Mouse (Mus musculus): ENCODE results near the gene Fam20a. TPM values are rescaled to one million over a fixed set of nuclear protein-coding genes. Genes with fewer than 3 reads are reported as not detected.

The Fam20a gene
- 4.8 and 5.1 TPM in 2 replicates for polyA plus RNA-seq (2015; fragmentation: Nextera tagmentation; extraction: Ambion mirVana)

DNA sequence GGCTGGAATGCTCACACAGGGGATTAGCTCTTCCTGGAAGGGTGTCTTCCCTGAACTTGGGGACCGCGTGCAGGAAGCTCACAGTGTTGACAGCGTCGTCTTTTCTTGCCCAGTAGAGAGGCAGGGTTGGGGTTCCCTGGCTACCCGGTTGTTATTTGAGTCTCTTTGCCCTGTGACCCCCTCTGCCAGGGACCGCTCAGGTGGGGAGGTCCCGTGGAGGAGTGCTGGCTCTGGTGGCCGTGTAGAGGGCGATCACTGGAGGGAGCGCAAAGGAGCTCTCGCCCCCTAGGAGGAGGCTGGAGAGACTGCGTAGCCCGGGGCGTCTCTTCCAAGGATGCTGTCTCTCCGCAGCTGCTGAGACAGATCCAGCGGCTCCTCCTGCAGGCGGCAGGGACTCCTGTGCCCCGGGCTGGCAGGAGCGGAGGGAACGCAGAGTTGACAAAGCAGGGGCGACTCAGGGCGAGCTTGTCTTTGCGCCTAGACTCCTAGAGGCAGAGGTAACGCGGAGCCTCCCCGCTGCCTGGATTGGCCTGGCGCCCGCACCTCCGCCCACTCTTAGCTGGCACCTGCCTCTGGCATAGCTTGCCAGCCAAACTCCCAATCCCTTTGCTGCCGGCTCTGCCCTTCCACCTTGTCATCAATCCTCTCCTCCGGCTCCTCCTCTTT is at the start of gene Fam20a:
Gene Fam20a (minus strand): TSS at position 499 of the 666 bp plus-strand sequence.
- ATAC-seq (ENCODE audit: insufficient number of reproducible peaks, insufficient read depth, low FRiP score, low TSS enrichment, low read depth), result peak; percentile 52; the same call in 1 of the 2 replicates
- H3K9ac ChIP-seq, result peak within 1 kb of the TSS; percentile 72
- no peaks in the 10 kb centered on the region for H3K9me3 ChIP-seq
- peak within 1 kb of the TSS; percentile 52 for H3K4me3 ChIP-seq
- H3K4me1 ChIP-seq, result peaks cover 33% of the 10 kb centered on the region
- H3K27ac ChIP-seq, result no peak within 1 kb of the TSS; the same call in 1 of the 2 replicates
- H3K36me3 ChIP-seq, result no peaks in the 10 kb centered on the region
- H3K4me2 ChIP-seq, result peak within 1 kb of the TSS; percentile 88
- WGBS, result under 1% methylated on average over 31 of the region's 31 CpGs
- peaks cover 36% of the 10 kb centered on the region for H3K27me3 ChIP-seq

DNA sequence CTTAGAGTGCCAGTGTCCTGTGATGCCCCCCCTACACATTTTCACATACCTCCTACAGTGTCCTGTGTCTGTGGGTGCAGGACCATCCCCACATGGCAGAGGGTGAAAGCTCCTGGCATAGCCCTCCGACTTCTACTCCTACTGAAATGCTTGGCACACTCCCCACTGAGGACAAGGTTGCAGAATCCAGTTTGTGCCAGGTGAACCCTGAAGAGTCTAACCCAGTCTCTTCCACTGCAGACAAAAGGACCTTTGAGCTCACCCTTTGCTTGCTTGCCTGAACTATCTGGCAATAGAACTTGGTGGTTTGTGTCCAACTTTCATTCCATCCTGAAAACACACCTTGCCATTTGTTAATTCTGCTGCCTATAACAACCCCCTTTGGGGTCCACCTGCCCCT is 49.3 kb upstream of the Fam20a start:
- H3K27ac ChIP-seq, result no peak overlapping the region
- H3K36me3 ChIP-seq, result no peaks in the 10 kb centered on the region
- WGBS, result 87% methylated on average over 1 of the region's 1 CpGs
- H3K4me3 ChIP-seq, result no peak overlapping the region
- H3K27me3 ChIP-seq, result no peaks in the 10 kb centered on the region
- H3K4me2 ChIP-seq, result no peak overlapping the region
- H3K9ac ChIP-seq, result no peak overlapping the region
- no peak for ATAC-seq (ENCODE audit: insufficient number of reproducible peaks, insufficient read depth, low FRiP score, low TSS enrichment, low read depth)
- H3K4me1 ChIP-seq, result peaks cover 3% of the 10 kb centered on the region; the same call in 1 of the 2 replicates
- no peaks in the 10 kb centered on the region for H3K9me3 ChIP-seq

DNA sequence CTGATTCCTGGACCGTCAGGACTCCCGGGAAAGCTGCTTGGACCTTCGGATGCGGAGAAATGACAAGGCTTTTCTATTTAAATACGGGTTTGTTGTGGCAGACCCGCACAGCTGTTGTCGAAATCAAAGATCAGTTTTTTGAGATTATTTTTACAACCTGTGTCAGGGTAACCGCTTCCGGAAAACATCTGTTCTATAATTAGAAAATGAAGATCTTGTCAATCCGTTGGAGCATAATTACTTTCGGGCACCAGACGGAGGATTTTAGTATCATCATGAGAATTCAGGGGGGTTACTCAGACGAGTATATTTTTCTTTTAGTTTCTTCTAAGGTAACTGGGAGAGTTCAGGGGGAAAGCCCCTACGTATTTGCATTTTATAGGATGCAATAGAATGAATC is 48.1 kb upstream of the Fam20a start:
- H3K9me3 ChIP-seq, result no peaks in the 10 kb centered on the region
- no peak overlapping the region for H3K9ac ChIP-seq
- no peak overlapping the region for H3K4me2 ChIP-seq
- H3K27ac ChIP-seq, result no peak overlapping the region
- H3K4me3 ChIP-seq, result no peak overlapping the region
- ATAC-seq (ENCODE audit: insufficient number of reproducible peaks, insufficient read depth, low FRiP score, low TSS enrichment, low read depth), result no peak
- WGBS, result 46% methylated on average over 14 of the region's 14 CpGs
- H3K36me3 ChIP-seq, result no peaks in the 10 kb centered on the region
- peaks cover 3% of the 10 kb centered on the region; the same call in 1 of the 2 replicates for H3K4me1 ChIP-seq
- H3K27me3 ChIP-seq, result no peaks in the 10 kb centered on the region

DNA sequence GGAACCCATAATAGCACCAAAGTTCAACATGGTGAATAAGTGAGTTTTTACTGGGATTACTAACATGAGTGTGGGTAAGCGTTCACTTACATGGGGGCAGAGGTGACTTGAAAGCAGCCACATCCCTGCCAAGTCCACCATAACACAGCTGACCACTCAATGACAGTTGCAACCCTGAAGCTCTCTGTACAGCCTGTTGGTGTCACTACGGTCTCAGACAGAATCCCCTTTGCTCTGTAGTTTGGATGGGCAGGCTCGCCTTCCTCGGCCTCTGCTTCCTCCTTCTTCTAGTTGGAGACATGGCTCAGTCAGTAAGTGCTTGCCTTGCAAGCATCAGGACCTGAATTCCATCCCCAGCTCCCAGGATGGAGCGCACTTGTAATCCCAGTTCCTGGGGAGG is 47.0 kb upstream of the Fam20a start:
- H3K4me1 ChIP-seq, result peaks cover 3% of the 10 kb centered on the region; the same call in 1 of the 2 replicates
- H3K36me3 ChIP-seq, result no peaks in the 10 kb centered on the region
- no peak overlapping the region for H3K9ac ChIP-seq
- no peak for ATAC-seq (ENCODE audit: insufficient number of reproducible peaks, insufficient read depth, low FRiP score, low TSS enrichment, low read depth)
- WGBS, result 79% methylated on average over 5 of the region's 5 CpGs
- no peaks in the 10 kb centered on the region for H3K9me3 ChIP-seq
- no peak overlapping the region for H3K4me3 ChIP-seq
- no peaks in the 10 kb centered on the region for H3K27me3 ChIP-seq
- no peak overlapping the region for H3K27ac ChIP-seq
- no peak overlapping the region for H3K4me2 ChIP-seq

DNA sequence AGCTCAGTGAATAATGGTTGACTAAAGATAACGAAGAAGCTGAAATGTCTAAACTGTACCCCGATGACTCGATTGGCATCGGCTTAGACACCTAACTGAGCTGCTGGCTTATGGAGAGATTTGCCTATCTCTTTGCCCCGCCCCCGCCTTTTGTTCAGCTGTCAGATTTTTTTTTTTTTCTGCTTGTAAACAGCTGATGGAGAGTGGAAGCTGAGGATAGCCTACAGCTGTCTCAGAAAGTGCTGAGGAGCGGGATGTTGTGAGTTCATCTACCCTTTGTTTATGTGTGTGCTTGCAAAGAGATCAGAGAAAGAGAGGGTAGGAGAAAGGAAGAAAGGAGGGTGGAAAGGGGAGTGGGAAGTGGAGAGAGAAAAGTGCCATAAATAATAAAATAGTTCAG is 38.0 kb upstream of the Fam20a start:
- no peak overlapping the region for H3K4me2 ChIP-seq
- H3K9ac ChIP-seq, result no peak overlapping the region
- H3K4me1 ChIP-seq, result no peaks in the 10 kb centered on the region
- H3K27me3 ChIP-seq, result no peaks in the 10 kb centered on the region
- WGBS, result 91% methylated on average over 7 of the region's 7 CpGs
- no peak for ATAC-seq (ENCODE audit: insufficient number of reproducible peaks, insufficient read depth, low FRiP score, low TSS enrichment, low read depth)
- no peaks in the 10 kb centered on the region for H3K36me3 ChIP-seq
- H3K27ac ChIP-seq, result no peak overlapping the region
- no peak overlapping the region for H3K4me3 ChIP-seq
- H3K9me3 ChIP-seq, result no peaks in the 10 kb centered on the region

DNA sequence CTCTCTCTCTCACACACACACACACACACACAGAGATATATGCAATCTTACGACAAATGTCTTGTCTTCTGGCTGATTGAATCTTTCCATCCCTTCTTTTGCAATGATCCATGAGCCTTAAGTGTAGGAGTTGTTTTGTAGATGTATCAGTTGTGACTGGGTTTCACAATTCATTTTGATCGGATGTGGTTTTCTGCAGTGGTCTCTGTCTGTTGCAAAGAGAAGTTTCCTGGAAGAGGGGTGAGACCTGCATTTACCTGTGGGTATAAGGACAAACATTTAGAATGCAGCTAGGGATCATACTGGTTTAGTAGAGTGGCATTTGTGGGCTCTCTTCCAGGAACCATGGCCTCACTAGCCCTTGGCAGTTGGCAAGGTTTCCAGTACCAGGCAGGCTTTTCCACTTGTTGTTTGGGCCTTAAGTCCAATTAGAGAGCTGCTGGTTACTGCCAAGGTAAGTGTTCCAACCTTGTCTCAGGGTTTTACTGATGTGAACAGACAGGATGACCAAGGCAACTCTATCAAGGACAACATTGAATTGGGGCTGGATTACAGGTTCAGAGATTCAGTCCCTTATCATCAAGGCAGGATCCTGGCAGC is 36.6 kb upstream of the Fam20a start:
- WGBS, result 96% methylated on average over 2 of the region's 2 CpGs
- no peak for ATAC-seq (ENCODE audit: insufficient number of reproducible peaks, insufficient read depth, low FRiP score, low TSS enrichment, low read depth)
- Histone ChIP-seq H3K9ac (no peak overlapping the region), H3K27ac (no peak overlapping the region), H3K36me3 (no peaks in the 10 kb centered on the region), H3K4me3 (no peak overlapping the region), H3K4me2 (no peak overlapping the region), H3K27me3 (no peaks in the 10 kb centered on the region), H3K4me1 (no peaks in the 10 kb centered on the region), H3K9me3 (no peaks in the 10 kb centered on the region)

- 76% methylated on average over 7 of the region's 7 CpGs for WGBS
- Histone ChIP-seq H3K4me1 (peaks cover 11% of the 10 kb centered on the region), H3K4me2 (no peak overlapping the region), H3K9ac (no peak overlapping the region), H3K9me3 (no peaks in the 10 kb centered on the region), H3K4me3 (no peak overlapping the region), H3K27me3 (no peaks in the 10 kb centered on the region), H3K27ac (no peak overlapping the region), H3K36me3 (no peaks in the 10 kb centered on the region)
- ATAC-seq (ENCODE audit: insufficient number of reproducible peaks, insufficient read depth, low FRiP score, low TSS enrichment, low read depth), result no peak
Measured at GRCm38 (mm10) chr11:109754105-109754602, 32.1 kb upstream of the Fam20a start.

- Histone ChIP-seq H3K4me3 (no peak overlapping the region), H3K9me3 (no peaks in the 10 kb centered on the region), H3K36me3 (no peaks in the 10 kb centered on the region), H3K27me3 (no peaks in the 10 kb centered on the region), H3K27ac (no peak overlapping the region), H3K4me1 (peaks cover 11% of the 10 kb centered on the region), H3K4me2 (no peak overlapping the region), H3K9ac (0 out of 2 replicates have a peak overlapping the region, but pooled peaks have one; percentile 16)
- 47% methylated on average over 12 of the region's 12 CpGs for WGBS
- no peak for ATAC-seq (ENCODE audit: insufficient number of reproducible peaks, insufficient read depth, low FRiP score, low TSS enrichment, low read depth)
Measured at GRCm38 (mm10) chr11:109751636-109752603, 29.8 kb upstream of the Fam20a start.

DNA sequence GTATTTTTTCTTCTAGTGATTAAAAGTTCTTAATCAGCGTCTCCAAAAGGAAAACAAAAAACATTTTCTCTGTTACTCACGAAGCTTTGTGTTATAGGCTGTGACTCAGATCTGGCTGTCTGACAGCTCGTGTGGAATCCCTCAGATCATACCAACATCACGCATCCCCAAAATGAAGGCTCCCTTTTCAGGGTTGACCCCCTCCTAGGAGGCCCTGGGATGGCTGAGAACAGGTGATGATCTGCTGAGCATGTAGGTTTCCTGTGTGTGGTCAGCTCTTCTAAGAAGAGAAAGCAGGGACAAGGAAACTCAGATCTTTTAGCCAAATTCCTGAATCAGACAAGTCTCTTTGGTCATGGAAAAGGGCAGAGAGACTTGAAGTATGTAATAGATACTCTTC is 23.1 kb upstream of the Fam20a start:
- no peak overlapping the region for H3K4me3 ChIP-seq
- no peaks in the 10 kb centered on the region for H3K9me3 ChIP-seq
- 61% methylated on average over 4 of the region's 4 CpGs for WGBS
- H3K4me1 ChIP-seq, result no peaks in the 10 kb centered on the region
- H3K9ac ChIP-seq, result no peak overlapping the region
- no peak overlapping the region for H3K4me2 ChIP-seq
- no peak for ATAC-seq (ENCODE audit: insufficient number of reproducible peaks, insufficient read depth, low FRiP score, low TSS enrichment, low read depth)
- no peaks in the 10 kb centered on the region for H3K27me3 ChIP-seq
- no peaks in the 10 kb centered on the region for H3K36me3 ChIP-seq
- no peak overlapping the region for H3K27ac ChIP-seq

- ATAC-seq (ENCODE audit: insufficient number of reproducible peaks, insufficient read depth, low FRiP score, low TSS enrichment, low read depth), result no peak
- 37% methylated on average over 3 of the region's 3 CpGs for WGBS
- no peak overlapping the region for H3K4me2 ChIP-seq
- H3K9me3 ChIP-seq, result peaks cover 4% of the 10 kb centered on the region; the same call in 1 of the 2 replicates
- no peak overlapping the region for H3K9ac ChIP-seq
- no peaks in the 10 kb centered on the region for H3K36me3 ChIP-seq
- no peak overlapping the region for H3K27ac ChIP-seq
- peaks cover 9% of the 10 kb centered on the region for H3K4me1 ChIP-seq
- H3K4me3 ChIP-seq, result no peak overlapping the region
- H3K27me3 ChIP-seq, result no peaks in the 10 kb centered on the region
Measured at GRCm38 (mm10) chr11:109737967-109738366, 15.9 kb upstream of the Fam20a start.

GRCm38 (mm10) chr11:109736406-109736805 is 14.3 kb upstream of the Fam20a start:
- Histone ChIP-seq H3K4me3 (no peak overlapping the region), H3K27me3 (no peaks in the 10 kb centered on the region), H3K9me3 (peaks cover 4% of the 10 kb centered on the region; the same call in 1 of the 2 replicates), H3K4me2 (no peak overlapping the region), H3K9ac (no peak overlapping the region), H3K36me3 (no peaks in the 10 kb centered on the region), H3K4me1 (peaks cover 9% of the 10 kb centered on the region), H3K27ac (no peak overlapping the region)
- no peak for ATAC-seq (ENCODE audit: insufficient number of reproducible peaks, insufficient read depth, low FRiP score, low TSS enrichment, low read depth)
- WGBS, result 33% methylated on average over 3 of the region's 3 CpGs
